ENCODE assay signal across 10 mouse cellular contexts in genomic region chr16:79058775-79059558, GRCm38 (mm10). TPM values are rescaled to one million over a fixed set of nuclear protein-coding genes. Genes with fewer than 3 reads are reported as not detected.
DNase-seq lines count a peak whose midpoint lies in the region; ATAC-seq and TF ChIP-seq lines count a peak whose summit lies in the region.
"Had no signal": no experiment of that assay in that cellular context is flagged by ENCODE, and none has a peak within 500 bp of the region (broad histone marks: within the 10 kb centered on the region; RNA-seq: fewer than 3 reads in every experiment).

No protein-coding gene starts in this region.

- no peak for DNase-seq in heart, adult 11 months
- DNase-seq in ES-CJ7 (ENCODE audit: low read depth, low spot score) = peak; percentile 29
- DNase-seq in brain, embryonic 14.5 days (ENCODE audit: low read depth) = peak; percentile 75
- DNase-seq in intestine, embryonic 14.5 days (ENCODE audit: low spot score) = peak; percentile 71
- peak; percentile 35 for DNase-seq in limb, embryonic 10.5 days (ENCODE audit: low spot score)
- DNase-seq in right cerebral cortex, postnatal 25 days = peak; percentile 22
- no peak for DNase-seq in thymus, postnatal 25 days

- no peaks in the 10 kb centered on the region for H3K36me3 ChIP-seq in heart, embryonic 11.5 days (ENCODE audit: control insufficient read depth, insufficient read depth, low read length)
- no peaks in the 10 kb centered on the region for H3K36me3 ChIP-seq in intestine, embryonic 14.5 days (ENCODE audit: control insufficient read depth, insufficient read depth, low read length)
- no peaks in the 10 kb centered on the region for H3K36me3 ChIP-seq in limb, embryonic 10.5 days
- H3K36me3 ChIP-seq: heart, embryonic 13.5 days had no signal

- peak; percentile 68 for TF ChIP-seq CTCF in brain, embryonic 14.5 days (IDR thresholded peaks at IDR 0.05; ENCODE audit: borderline replicate concordance, extremely low read depth, insufficient read depth, insufficient read length)

- WGBS in heart, embryonic 11.5 days (ENCODE audit: insufficient replicate concordance) = 60% methylated on average over 12 of the region's 12 CpGs
- 37% methylated on average over 12 of the region's 12 CpGs for WGBS in intestine, embryonic 14.5 days
- 74% methylated on average over 12 of the region's 12 CpGs for WGBS in limb, embryonic 10.5 days

- TF ChIP-seq POLR2A in brain, embryonic 14.5 days (IDR thresholded peaks at IDR 0.05; ENCODE audit: borderline replicate concordance, extremely low read depth, insufficient read depth, insufficient read length, poor library complexity, severe bottlenecking) = no peak

- no peaks in the 10 kb centered on the region for H3K4me1 ChIP-seq in heart, embryonic 11.5 days (ENCODE audit: control insufficient read depth, insufficient read depth, low read length)
- H3K4me1 ChIP-seq in intestine, embryonic 14.5 days (replicated peaks; ENCODE audit: control insufficient read depth, insufficient read depth, low read length) = 0 out of 2 replicates have a peak, but pooled peaks cover 3% of the 10 kb centered on the region
- no peaks in the 10 kb centered on the region for H3K4me1 ChIP-seq in limb, embryonic 10.5 days
- H3K4me1 ChIP-seq: heart, embryonic 13.5 days had no signal

- H3K4me2 ChIP-seq in heart, embryonic 11.5 days = no peak overlapping the region
- no peak overlapping the region for H3K4me2 ChIP-seq in intestine, embryonic 14.5 days (ENCODE audit: low read length)
- H3K4me2 ChIP-seq: heart, embryonic 13.5 days had no signal

- no peak overlapping the region for H3K27ac ChIP-seq in heart, embryonic 11.5 days (ENCODE audit: low read depth, low read length)
- no peak overlapping the region for H3K27ac ChIP-seq in intestine, embryonic 14.5 days (ENCODE audit: low read depth)
- H3K27ac ChIP-seq in limb, embryonic 10.5 days = no peak overlapping the region
- H3K27ac ChIP-seq: heart, embryonic 13.5 days had no signal

- no peak overlapping the region for H3K9ac ChIP-seq in heart, embryonic 11.5 days (ENCODE audit: low read depth, low read length)
- H3K9ac ChIP-seq in intestine, embryonic 14.5 days (ENCODE audit: low read length) = no peak overlapping the region
- H3K9ac ChIP-seq: heart, embryonic 13.5 days had no signal

- H3K9me3 ChIP-seq in heart, embryonic 11.5 days (replicated peaks; ENCODE audit: control insufficient read depth, low read length) = no peaks in the 10 kb centered on the region
- H3K9me3 ChIP-seq in intestine, embryonic 14.5 days (ENCODE audit: control insufficient read depth, low read length) = no peaks in the 10 kb centered on the region
- H3K9me3 ChIP-seq in limb, embryonic 10.5 days (replicated peaks) = no peaks in the 10 kb centered on the region
- H3K9me3 ChIP-seq: heart, embryonic 13.5 days had no signal

- no peaks in the 10 kb centered on the region for H3K27me3 ChIP-seq in heart, embryonic 11.5 days (ENCODE audit: control insufficient read depth, insufficient read depth, low read length)
- H3K27me3 ChIP-seq in intestine, embryonic 14.5 days (replicated peaks; ENCODE audit: control insufficient read depth, insufficient read depth, low read length) = no peaks in the 10 kb centered on the region
- no peaks in the 10 kb centered on the region for H3K27me3 ChIP-seq in limb, embryonic 10.5 days (ENCODE audit: low read depth, poor library complexity, severe bottlenecking)
- H3K27me3 ChIP-seq: heart, embryonic 13.5 days had no signal

- H3K4me3 ChIP-seq in heart, embryonic 11.5 days (ENCODE audit: low read depth, low read length) = no peak overlapping the region
- H3K4me3 ChIP-seq in intestine, embryonic 14.5 days (ENCODE audit: low read depth, low read length) = no peak overlapping the region
- no peak overlapping the region for H3K4me3 ChIP-seq in limb, embryonic 10.5 days
- H3K4me3 ChIP-seq: heart, embryonic 13.5 days; myocyte had no signal

- 0 out of 2 replicates have a peak, but pooled peaks have one; percentile 55 for ATAC-seq in heart, embryonic 11.5 days (replicated peaks; ENCODE audit: insufficient number of reproducible peaks, low FRiP score, low TSS enrichment)
- peak; percentile 53; the same call in 1 of the 2 replicates for ATAC-seq in intestine, embryonic 14.5 days (replicated peaks; ENCODE audit: low FRiP score, low TSS enrichment, low read depth)

RNA-seq across cellular contexts. Expression of gene Tmprss15, which starts 31.9 kb away (rescaled TPM):
- not detected in 2 replicates for polyA plus RNA-seq in heart, embryonic 11.5 days (2014; fragmentation: Nextera tagmentation; extraction: Ambion mirVana)
- polyA plus RNA-seq in brain, embryonic 14.5 days (2012; rRNA removed) = 0.01 TPM in 2 replicates
- not detected in 2 replicates for polyA plus RNA-seq in intestine, embryonic 14.5 days (2014; fragmentation: Nextera tagmentation; extraction: Ambion mirVana)
- polyA plus RNA-seq in limb, embryonic 10.5 days (2016; fragmentation: Nextera tagmentation; extraction: Ambion mirVana) = not detected in 2 replicates
- polyA plus RNA-seq: heart, embryonic 13.5 days; myocyte had no signal

Comparison
In these comparisons a context has a peak if more than half of its experiments do, and no peak if none do; other contexts are left out.
1. DNase-seq: peak in ES-CJ7 (single experiment), brain, embryonic 14.5 days (single experiment), intestine, embryonic 14.5 days (single experiment), limb, embryonic 10.5 days (single experiment) and right cerebral cortex, postnatal 25 days (single experiment); none in heart, adult 11 months (single experiment) and thymus, postnatal 25 days (single experiment).